Mouse (Mus musculus): Measurements from ENCODE around the gene Tbrg1. TPM values are rescaled to one million over a fixed set of nuclear protein-coding genes. Genes with fewer than 3 reads are reported as not detected.

The Tbrg1 gene
- total RNA-seq, 4 experiments from 2014 or later = 46.2 to 55.5 (median 51.5) TPM

GRCm38 (mm10) chr9:37632305-37632704 is 24.8 kb downstream of the Tbrg1 start:
- DNase-seq (ENCODE audit: low spot score in 2 of 2) = no peak

- no peak for DNase-seq (ENCODE audit: low spot score in 2 of 2)
Measured at GRCm38 (mm10) chr9:37629941-37630340, 27.2 kb downstream of the Tbrg1 start.

GRCm38 (mm10) chr9:37628581-37628980 is 28.5 kb downstream of the Tbrg1 start:
- no peak for DNase-seq (ENCODE audit: low spot score in 2 of 2)

GRCm38 (mm10) chr9:37627263-37627662 is 29.8 kb downstream of the Tbrg1 start:
- DNase-seq (ENCODE audit: low spot score in 2 of 2) = no peak

DNA sequence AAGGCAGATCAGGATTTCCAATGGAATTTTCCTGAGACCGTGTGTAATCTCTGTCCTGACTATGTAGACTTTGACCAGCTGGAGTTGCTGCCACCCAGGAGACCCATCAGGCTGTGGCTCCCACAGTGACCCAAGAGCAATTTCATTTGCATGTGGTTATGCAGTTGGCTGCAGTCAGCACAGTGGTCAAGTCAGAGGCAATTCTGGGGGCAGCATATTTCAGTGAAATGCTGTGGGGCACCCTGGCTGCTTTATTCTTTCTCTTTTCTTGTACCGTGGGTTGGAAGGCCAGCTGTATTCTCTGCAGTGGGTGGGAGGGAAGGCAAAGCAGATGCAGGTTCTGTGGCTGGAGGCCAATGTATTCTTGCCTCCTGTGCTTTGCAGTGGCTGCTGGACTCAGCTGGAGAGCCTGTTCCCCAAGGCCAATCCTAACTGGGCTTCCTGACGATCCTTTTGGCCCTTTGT is 31.0 kb downstream of the Tbrg1 start:
- DNase-seq (ENCODE audit: low spot score in 2 of 2) = peak in 1 of 2 experiments; percentile 41

- peak; percentile 60 to 87 for DNase-seq (ENCODE audit: low spot score in 2 of 2)
Measured at GRCm38 (mm10) chr9:37625641-37626040, 31.5 kb downstream of the Tbrg1 start.

DNA sequence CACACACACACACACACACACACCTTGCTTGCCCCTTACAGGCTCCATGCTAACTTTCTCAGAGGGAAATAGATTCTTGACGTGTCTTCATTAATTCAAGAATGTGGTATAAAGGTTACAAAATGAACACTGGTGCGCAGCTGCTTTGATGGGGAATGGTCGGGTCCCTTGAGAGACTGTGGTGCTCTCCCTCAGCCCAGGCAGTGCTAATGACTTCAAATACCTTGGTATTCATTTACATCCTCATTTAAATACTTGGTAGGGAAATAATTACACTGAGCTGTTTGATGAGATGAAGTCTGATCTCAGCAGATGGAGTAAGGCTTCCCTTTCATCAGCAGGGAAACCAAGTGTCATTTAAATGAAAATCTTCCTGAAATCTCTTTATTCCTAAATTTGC is 32.0 kb downstream of the Tbrg1 start:
- DNase-seq (ENCODE audit: low spot score in 2 of 2) = no peak

DNA sequence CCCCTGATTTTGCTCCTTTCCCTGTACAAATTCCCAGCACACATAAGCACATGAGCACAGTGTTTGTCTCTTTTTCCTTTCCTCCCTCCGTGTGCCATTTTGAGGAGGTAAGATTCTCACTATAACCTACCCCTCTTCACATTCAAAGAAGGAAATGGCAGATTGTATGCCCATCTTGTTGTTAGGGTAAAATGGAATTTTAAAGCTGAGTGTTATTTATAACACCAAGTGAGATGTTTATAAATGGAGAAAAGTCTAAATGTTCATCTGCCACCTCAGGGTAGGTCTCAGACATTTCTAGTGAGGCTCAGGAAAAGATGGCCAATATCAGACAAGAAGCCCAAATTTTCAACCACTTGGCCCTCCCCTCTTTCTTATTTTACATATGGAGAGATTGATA is 32.6 kb downstream of the Tbrg1 start:
- no peak for DNase-seq (ENCODE audit: low spot score in 2 of 2)

DNA sequence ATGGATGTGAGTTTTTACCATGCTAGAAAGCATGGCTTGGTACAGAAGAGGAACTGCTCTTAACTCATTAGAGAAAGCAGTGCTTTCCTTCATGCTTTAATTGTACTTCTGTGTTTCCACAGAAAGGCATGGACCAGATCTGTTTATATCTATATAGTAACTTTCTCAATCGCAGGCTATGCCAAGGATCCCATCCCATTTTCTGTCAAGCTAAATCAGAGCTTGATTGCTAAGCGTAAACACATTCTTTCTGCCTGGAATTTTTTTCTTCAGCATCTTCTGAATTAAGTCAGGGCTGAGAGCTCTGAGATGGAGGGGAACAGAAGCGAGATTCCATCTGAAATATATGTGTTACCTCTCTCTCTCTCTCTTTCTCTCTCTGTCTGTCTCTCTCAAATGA is 33.1 kb downstream of the Tbrg1 start:
- DNase-seq (ENCODE audit: low spot score in 2 of 2) = no peak

DNA sequence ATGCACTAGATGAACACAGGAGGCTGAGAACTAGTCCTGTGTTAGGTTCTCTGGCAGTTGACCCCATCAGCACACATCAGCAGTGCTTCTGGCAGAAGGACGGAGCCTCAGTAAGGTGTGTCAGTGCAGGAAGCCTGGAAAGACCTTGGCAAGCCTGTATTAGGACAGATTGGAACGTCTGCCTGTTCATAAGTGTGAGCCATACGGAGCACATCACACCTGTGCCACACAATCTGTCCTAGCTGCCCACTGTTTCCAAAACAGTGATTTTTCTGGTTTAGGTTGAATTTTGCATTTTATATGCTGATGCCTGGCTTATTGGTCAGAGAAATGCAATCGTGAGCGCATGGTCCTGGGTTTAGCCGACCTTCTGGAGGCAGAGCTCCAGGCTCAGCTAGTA is 35.8 kb downstream of the Tbrg1 start:
- DNase-seq (ENCODE audit: low spot score in 2 of 2) = peak in 1 of 2 experiments; percentile 61

GRCm38 (mm10) chr9:37616770-37617169 is 40.3 kb downstream of the Tbrg1 start:
- no peak for DNase-seq (ENCODE audit: low spot score in 2 of 2)

- peak in 1 of 2 experiments; percentile 58 for DNase-seq (ENCODE audit: low spot score in 2 of 2)
Measured at GRCm38 (mm10) chr9:37615220-37615619, 41.9 kb downstream of the Tbrg1 start.

- DNase-seq (ENCODE audit: low spot score in 2 of 2) = no peak
Measured at GRCm38 (mm10) chr9:37614316-37614715, 42.8 kb downstream of the Tbrg1 start.

GRCm38 (mm10) chr9:37613911-37614280 is 43.2 kb downstream of the Tbrg1 start:
- DNase-seq (ENCODE audit: low spot score in 2 of 2) = no peak

- DNase-seq (ENCODE audit: low spot score in 2 of 2) = peak; percentile 74 to 89
Measured at GRCm38 (mm10) chr9:37613182-37613910, 43.8 kb downstream of the Tbrg1 start, which contains the start of gene Spa17. Spa17 (minus strand) TSS chr9:37613722.

GRCm38 (mm10) chr9:37609558-37609957 is 47.6 kb downstream of the Tbrg1 start:
- DNase-seq (ENCODE audit: low spot score in 2 of 2) = no peak

GRCm38 (mm10) chr9:37605089-37605488 is 52.0 kb downstream of the Tbrg1 start:
- no peak for DNase-seq (ENCODE audit: low spot score in 2 of 2)

GRCm38 (mm10) chr9:37600538-37601205 is 56.4 kb downstream of the Tbrg1 start:
- no peak for DNase-seq (ENCODE audit: low spot score in 2 of 2)

Other genes with a start within 250 kb of the Tbrg1 start
- gene Robo3, start 224.1 kb downstream of the Tbrg1 start, total RNA-seq (2022) = 10 to 100 TPM; 11.7 to 19.2 (median 15.1) TPM
- gene Msantd2, start 168.0 kb downstream of the Tbrg1 start, total RNA-seq (2022) = 10 to 100 TPM; 19.8 to 24.6 (median 22.9) TPM
- gene Esam, start 129.2 kb downstream of the Tbrg1 start, total RNA-seq (2022) = 10 to 100 TPM; 16.1 to 20.5 (median 16.6) TPM
- 1 to 10 TPM; 2.8 to 4.6 (median 3.8) TPM for gene Vsig2, start 118.1 kb downstream of the Tbrg1 start, total RNA-seq (2022)
- gene Nrgn, start 104.4 kb downstream of the Tbrg1 start, total RNA-seq (2022) = 1,000 to 10,000 TPM; 1,419 to 1,602 (median 1,517) TPM
- gene Siae, start 101.6 kb downstream of the Tbrg1 start, total RNA-seq (2022) = 10 to 100 TPM; 15.0 to 18.3 (median 16.8) TPM
- 1 to 10 TPM in 3 of 4 experiments, under 1 TPM in 1; 0.57 to 2.5 (median 2.1) TPM for gene Spa17, start 43.6 kb downstream of the Tbrg1 start, total RNA-seq (2022)
- not detected for gene Panx3, start 11.9 kb upstream of the Tbrg1 start, total RNA-seq (2022)
- gene Olfr160, start 58.9 kb upstream of the Tbrg1 start, total RNA-seq (2022) = not detected
- not detected for gene Olfr874, start 87.8 kb upstream of the Tbrg1 start, total RNA-seq (2022)
- not detected for gene Olfr875, start 114.5 kb upstream of the Tbrg1 start, total RNA-seq (2022)
- gene Olfr876, start 145.7 kb upstream of the Tbrg1 start, total RNA-seq (2022) = not detected
- gene Olfr877, start 197.0 kb upstream of the Tbrg1 start, total RNA-seq (2022) = not detected
- not detected for gene Olfr145, start 239.4 kb upstream of the Tbrg1 start, total RNA-seq (2022)